Mouse (Mus musculus) kidney, postnatal 36 days (tissue): ENCODE measurements around the gene Olfr1313.

ENCODE experiments used
- DNase-seq, 2 experiments: peaks; one replicate each; pipeline ENCODE4 v3.0.0; 2021 to 2022; ENCODE audit warnings: mixed read lengths in 2 of 2

Gene Olfr1313

DNA sequence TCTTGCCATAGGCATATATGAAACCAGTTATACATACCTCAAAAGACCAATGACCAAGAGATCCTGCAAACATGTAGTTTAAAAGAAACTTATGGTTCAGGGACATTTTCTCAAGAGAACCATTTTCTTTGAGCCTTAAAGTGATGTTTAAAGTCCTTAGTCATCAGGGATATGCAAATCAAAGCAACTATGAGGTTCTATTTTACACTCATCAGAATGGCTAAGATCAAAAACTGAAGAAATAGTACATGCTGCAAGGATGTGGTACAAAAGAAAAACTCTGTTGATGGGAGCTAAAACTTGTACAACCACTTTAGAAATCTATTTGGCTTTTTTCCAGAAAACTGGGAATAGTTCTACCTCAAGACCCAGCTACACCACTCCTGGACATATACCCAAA is at the start of gene Olfr1313:
Gene Olfr1313, minus strand, starts transcription at position 101 of the 400 bp plus-strand sequence.
- no peak for DNase-seq

DNA sequence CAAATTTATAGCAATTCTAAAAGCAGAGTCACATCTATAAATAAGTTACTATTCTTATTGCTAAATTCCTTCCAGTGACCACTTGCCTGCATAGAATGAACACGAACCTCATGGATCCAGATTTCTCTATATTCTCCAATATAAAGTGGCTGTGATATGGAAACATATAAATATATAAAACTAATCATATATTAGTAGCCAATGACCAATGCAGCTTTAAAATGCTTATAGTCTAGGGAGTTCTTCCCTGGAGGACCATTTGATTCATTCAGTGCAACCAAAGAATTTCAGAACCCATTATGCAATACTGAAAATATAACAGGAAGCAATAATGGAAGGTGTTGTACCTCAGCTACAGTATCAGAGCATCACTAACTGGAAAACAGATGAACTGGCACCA is 37.7 kb upstream of the Olfr1313 start, which contains the start of gene Olfr1315-ps1:
Gene Olfr1315-ps1, minus strand, starts transcription at position 101 of the 400 bp plus-strand sequence.
- DNase-seq: no peak

DNA sequence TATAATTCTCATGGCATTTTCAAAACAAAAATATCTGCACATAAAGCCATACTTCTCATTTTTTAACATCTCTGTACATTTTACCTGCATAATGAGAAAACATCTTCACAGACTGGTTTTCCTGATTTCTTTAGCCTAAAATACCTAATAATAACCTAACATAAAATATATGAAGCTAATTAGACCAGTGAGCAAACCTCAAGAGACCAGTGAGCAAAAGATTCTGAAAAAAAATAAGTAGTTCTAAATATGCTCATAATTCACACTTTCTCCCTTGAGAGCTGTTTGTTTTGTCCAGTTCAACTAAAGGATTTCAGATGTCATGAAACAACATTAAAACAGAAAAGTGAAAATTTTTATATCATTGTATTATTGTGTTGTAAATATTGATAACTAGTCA is 19.0 kb upstream of the Olfr1313 start, which contains the start of gene Olfr1314:
Gene Olfr1314, minus strand, starts transcription at position 101 of the 400 bp plus-strand sequence.
- DNase-seq: no peak

DNA sequence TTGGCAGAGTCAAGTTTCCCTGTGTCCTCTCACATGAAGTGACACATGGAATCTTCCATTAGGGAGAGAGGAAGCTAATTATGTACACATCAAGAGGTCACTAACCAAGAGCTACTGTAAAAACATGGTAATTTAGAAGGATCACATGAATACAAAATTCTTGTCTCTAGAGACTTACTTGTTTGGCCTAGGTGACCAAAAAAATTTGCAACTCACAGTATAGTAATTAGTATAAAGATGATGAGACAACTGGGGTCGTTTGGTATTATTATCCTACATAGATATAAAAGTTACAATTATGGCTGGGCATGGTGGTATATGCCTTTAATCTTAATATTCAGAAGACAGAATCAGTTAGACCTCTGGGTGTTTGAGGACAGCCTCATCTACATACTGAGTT is 27.5 kb downstream of the Olfr1313 start, which contains the start of gene Olfr1312:
Gene Olfr1312, minus strand, starts transcription at position 101 of the 400 bp plus-strand sequence.
- DNase-seq: no peak

DNA sequence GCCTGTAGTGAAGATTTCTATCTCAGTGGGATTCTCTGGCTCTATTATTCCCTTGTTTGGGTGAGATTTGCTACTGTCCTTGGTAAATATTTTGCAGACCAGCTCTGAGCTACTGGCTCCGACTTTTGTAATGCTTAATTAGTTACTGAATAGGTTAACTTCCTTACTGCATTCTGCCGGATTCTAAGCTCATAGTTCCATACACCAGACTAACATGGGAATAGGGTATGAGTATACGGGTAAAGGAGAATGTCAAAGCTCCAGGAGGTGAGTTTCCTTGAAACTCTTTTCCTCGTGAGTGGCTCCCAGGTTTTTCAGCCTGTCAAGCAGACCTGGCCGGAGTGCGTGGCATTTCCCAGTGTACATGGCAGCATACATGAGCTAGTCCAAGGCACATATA is 50.7 kb downstream of the Olfr1313 start:
- DNase-seq: peak; percentile 2 to 6

DNA sequence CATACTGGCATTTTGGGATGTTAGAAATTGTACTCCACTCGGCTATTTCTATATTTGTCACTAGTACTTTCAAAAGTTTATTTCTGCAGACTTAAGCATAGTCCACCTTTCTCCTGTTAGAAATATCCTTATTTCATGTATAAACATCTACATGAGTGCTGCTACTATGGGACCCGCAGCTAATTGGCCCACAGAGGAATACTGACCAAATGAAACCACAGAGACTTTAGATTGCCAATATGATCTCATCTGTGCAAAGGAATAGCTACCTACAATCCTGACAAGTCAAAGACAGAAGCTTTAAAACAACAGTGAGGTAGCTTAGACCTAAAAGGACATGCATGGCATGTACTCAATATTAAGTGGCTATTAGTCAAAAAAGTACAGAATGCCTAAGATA is 53.3 kb downstream of the Olfr1313 start, which contains the start of gene Olfr1311:
Gene Olfr1311, minus strand, starts transcription at position 101 of the 400 bp plus-strand sequence.
- no peak for DNase-seq
